In the genomic region with DNA sequence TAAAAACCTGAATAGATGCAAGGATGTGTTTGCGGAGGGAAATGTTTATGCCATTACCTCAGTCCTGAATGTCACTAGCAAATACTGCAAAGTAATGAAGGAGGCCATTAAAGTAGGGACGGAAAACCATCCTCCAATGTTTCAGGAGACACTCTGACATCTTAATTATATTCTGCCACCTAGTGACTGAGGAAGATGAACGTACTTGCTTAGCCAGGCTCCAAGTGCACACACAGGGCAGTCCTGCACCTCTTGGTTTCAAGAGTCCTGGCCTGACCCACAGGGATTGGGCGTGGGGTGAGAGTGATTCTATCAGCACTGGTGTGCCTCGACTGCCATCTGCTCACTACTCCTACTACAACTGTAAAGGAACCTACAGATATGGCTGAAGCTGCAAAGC, we compare ENCODE assay signal across 10 mouse cellular contexts.
DNase-seq lines count a peak whose midpoint lies in the region; ATAC-seq and TF ChIP-seq lines count a peak whose summit lies in the region.
"Had no signal": no experiment of that assay in that cellular context is flagged by ENCODE, and none has a peak within 500 bp of the region (broad histone marks: within the 10 kb centered on the region; RNA-seq: fewer than 3 reads in every experiment).

No protein-coding gene starts in this region.

- 35% methylated on average over 5 of the region's 5 CpGs for WGBS in hindbrain, embryonic 11.5 days
- WGBS in hindbrain, embryonic 10.5 days, result 39% methylated on average over 5 of the region's 5 CpGs
- WGBS in hindbrain, embryonic 14.5 days, result 29% methylated on average over 5 of the region's 5 CpGs

- dilution Hi-C loops in CH12.LX (cut with MboI; ENCODE audit: extremely low pct_ligation_motif_present, extremely low pct_unique_long_range_greater_than_20kb, low sequenced_read_pairs), result no loop called here

- H3K27me3 ChIP-seq in hindbrain, embryonic 11.5 days (ENCODE audit: control insufficient read depth, insufficient read depth, low read length), result no peaks in the 10 kb centered on the region
- H3K27me3 ChIP-seq in hindbrain, embryonic 10.5 days (ENCODE audit: insufficient read depth, poor library complexity, severe bottlenecking), result no peaks in the 10 kb centered on the region
- no peaks in the 10 kb centered on the region for H3K27me3 ChIP-seq in CH12.LX (replicated peaks)
- no peaks in the 10 kb centered on the region for H3K27me3 ChIP-seq in hindbrain, embryonic 14.5 days (ENCODE audit: control insufficient read depth, insufficient read depth, low read length)
- H3K27me3 ChIP-seq: embryonic facial prominence, embryonic 15.5 days; megakaryocyte, embryonic 14.5 days had no signal

- H3K9me3 ChIP-seq in hindbrain, embryonic 11.5 days (ENCODE audit: control insufficient read depth, low read length), result no peaks in the 10 kb centered on the region
- H3K9me3 ChIP-seq in hindbrain, embryonic 10.5 days, result no peaks in the 10 kb centered on the region
- no peaks in the 10 kb centered on the region for H3K9me3 ChIP-seq in CH12.LX (replicated peaks; ENCODE audit: low read length)
- H3K9me3 ChIP-seq in hindbrain, embryonic 14.5 days (ENCODE audit: control insufficient read depth, low read length), result no peaks in the 10 kb centered on the region
- H3K9me3 ChIP-seq: embryonic facial prominence, embryonic 15.5 days; megakaryocyte, embryonic 14.5 days had no signal

- H3K4me1 ChIP-seq in hindbrain, embryonic 11.5 days (replicated peaks; ENCODE audit: control insufficient read depth, insufficient read depth, low read length), result no peaks in the 10 kb centered on the region
- peaks cover 10% of the 10 kb centered on the region for H3K4me1 ChIP-seq in hindbrain, embryonic 10.5 days (replicated peaks)
- peaks cover 0 to 15% of the 10 kb centered on the region in 2 experiments; a peak in 2 of 4 replicates for H3K4me1 ChIP-seq in CH12.LX (ENCODE audit: control insufficient read depth in 1 of 2, insufficient read depth in 2 of 2)
- H3K4me1 ChIP-seq in hindbrain, embryonic 14.5 days (replicated peaks; ENCODE audit: control insufficient read depth, insufficient read depth, low read length), result no peaks in the 10 kb centered on the region
- H3K4me1 ChIP-seq: embryonic facial prominence, embryonic 15.5 days; megakaryocyte, embryonic 14.5 days had no signal

- peak; percentile 78 for TF ChIP-seq RAD21 in CH12.LX (IDR thresholded peaks at IDR 0.05; ENCODE audit: low read depth, low read length)

- peak; percentile 43; the same call in 1 of the 2 replicates for ATAC-seq in hindbrain, embryonic 11.5 days (ENCODE audit: low FRiP score)
- ATAC-seq in hindbrain, embryonic 14.5 days (ENCODE audit: low FRiP score), result peak; percentile 51; the same call in 1 of the 2 replicates
- ATAC-seq in activated CD4-positive, CD25-positive, alpha-beta regulatory T cell, adult 4 months, result no peak

- in situ Hi-C loops in CH12.LX (cut with MboI; ENCODE audit: low pct_ligation_motif_present, low pct_unique_long_range_greater_than_20kb, low sequenced_read_pairs), result loop anchor here (10.0 kb wide), 1 partner anchor 230 kb away; no protein-coding TSS in a partner anchor

- no peaks in the 10 kb centered on the region for H3K36me3 ChIP-seq in hindbrain, embryonic 11.5 days (ENCODE audit: control insufficient read depth, insufficient read depth, low read length)
- H3K36me3 ChIP-seq in hindbrain, embryonic 10.5 days, result no peaks in the 10 kb centered on the region
- H3K36me3 ChIP-seq in CH12.LX (replicated peaks in 1 of 2; ENCODE audit: control insufficient read depth in 1 of 2, insufficient read depth in 1 of 2, low read length in 1 of 2), result no peaks in the 10 kb centered on the region
- no peaks in the 10 kb centered on the region for H3K36me3 ChIP-seq in hindbrain, embryonic 14.5 days (replicated peaks; ENCODE audit: control insufficient read depth, insufficient read depth)
- H3K36me3 ChIP-seq: embryonic facial prominence, embryonic 15.5 days had no signal

- H3K4me3 ChIP-seq in hindbrain, embryonic 11.5 days (ENCODE audit: low read depth, low read length), result no peak overlapping the region
- H3K4me3 ChIP-seq in hindbrain, embryonic 10.5 days, result no peak overlapping the region
- H3K4me3 ChIP-seq in CH12.LX (replicated peaks in 1 of 3; ENCODE audit: low read depth in 2 of 3, low read length in 2 of 3, poor library complexity in 1 of 3), result no peak overlapping the region
- H3K4me3 ChIP-seq in hindbrain, embryonic 14.5 days (replicated peaks; ENCODE audit: low read length), result no peak overlapping the region
- H3K4me3 ChIP-seq: embryonic facial prominence, embryonic 15.5 days; megakaryocyte, embryonic 14.5 days had no signal

- no peak overlapping the region for H3K4me2 ChIP-seq in hindbrain, embryonic 11.5 days (replicated peaks; ENCODE audit: low read depth, low read length)
- H3K4me2 ChIP-seq in CH12.LX (ENCODE audit: insufficient read depth, low read depth, poor library complexity, severe bottlenecking), result no peak overlapping the region
- no peak overlapping the region for H3K4me2 ChIP-seq in hindbrain, embryonic 14.5 days (replicated peaks)
- H3K4me2 ChIP-seq: embryonic facial prominence, embryonic 15.5 days had no signal

- peak in 1 of 2 experiments; percentile 70; a peak in 2 of 4 replicates for TF ChIP-seq CTCF in CH12.LX (conservative IDR thresholded peaks at IDR 0.05 in 1 of 2, IDR thresholded peaks at IDR 0.05 in 1 of 2; ENCODE audit: low read depth in 2 of 2, low read length in 2 of 2)

- TF ChIP-seq EP300 in CH12.LX (IDR thresholded peaks at IDR 0.05; ENCODE audit: low read length), result no peak

- no peak overlapping the region for H3K27ac ChIP-seq in hindbrain, embryonic 11.5 days (ENCODE audit: low read depth, low read length)
- no peak overlapping the region for H3K27ac ChIP-seq in hindbrain, embryonic 10.5 days
- no peak overlapping the region for H3K27ac ChIP-seq in CH12.LX (ENCODE audit: insufficient read depth, low read depth)
- no peak overlapping the region for H3K27ac ChIP-seq in hindbrain, embryonic 14.5 days
- H3K27ac ChIP-seq: embryonic facial prominence, embryonic 15.5 days had no signal

- intact Hi-C loops in left cerebral cortex, postnatal 25 days (cut with DNase I), result loop anchor here (1.0 to 5.0 kb wide), 3 partner anchors 196 to 323 kb away; a partner anchor contains a TSS

- H3K79me2 ChIP-seq in CH12.LX (replicated peaks; ENCODE audit: control insufficient read depth, extremely low read depth, insufficient read depth, poor library complexity, severe bottlenecking), result no peaks in the 10 kb centered on the region

- H3K9ac ChIP-seq in hindbrain, embryonic 11.5 days (ENCODE audit: low read depth, low read length), result no peak overlapping the region
- no peak overlapping the region for H3K9ac ChIP-seq in CH12.LX (ENCODE audit: insufficient read depth, low read depth)
- H3K9ac ChIP-seq in hindbrain, embryonic 14.5 days, result no peak overlapping the region
- H3K9ac ChIP-seq: embryonic facial prominence, embryonic 15.5 days had no signal

- TF ChIP-seq POLR2A in CH12.LX (IDR thresholded peaks at IDR 0.05; ENCODE audit: low read depth, low read length), result no peak

- peak; percentile 12 for DNase-seq in hindbrain, embryonic 11.5 days (ENCODE audit: low spot score)
- no peak for DNase-seq in hindbrain, embryonic 10.5 days (ENCODE audit: low spot score)
- DNase-seq in CH12.LX (ENCODE audit: extremely low read depth), result peak; percentile 38
- DNase-seq in adrenal gland, postnatal 14 days, result peak; percentile 31
- DNase-seq in hindbrain, embryonic 14.5 days (ENCODE audit: low spot score), result peak; percentile 59
- DNase-seq in left cerebral cortex, postnatal 25 days (ENCODE audit: low spot score in 2 of 2), result peak; percentile 43 to 61
- no peak for DNase-seq in right cerebral cortex, postnatal 14 days

TF ChIP-seq in CH12.LX, 34 proteins besides CTCF, POLR2A, EP300 and RAD21:
- TF ChIP-seq MAFK (IDR thresholded peaks at IDR 0.05; ENCODE audit: insufficient replicate concordance, low read length) (no peak), ZC3H11A (IDR thresholded peaks at IDR 0.05; ENCODE audit: low read depth, low read length) (peak; percentile 10; the same call in 1 of the 2 replicates), SMC3 (IDR thresholded peaks at IDR 0.05; ENCODE audit: low read depth, low read length) (peak; percentile 73)

Comparison
In these comparisons a context has a peak if more than half of its experiments do, and no peak if none do; other contexts are left out.
1. DNase-seq: peak in hindbrain, embryonic 11.5 days (single experiment), CH12.LX (single experiment), adrenal gland, postnatal 14 days (single experiment), hindbrain, embryonic 14.5 days (single experiment) and left cerebral cortex, postnatal 25 days (2 of 2); none in hindbrain, embryonic 10.5 days (single experiment) and right cerebral cortex, postnatal 14 days (single experiment).